Mouse (Mus musculus): Measurements from ENCODE around the gene Ttll5. TPM values are rescaled to one million over a fixed set of nuclear protein-coding genes. Genes with fewer than 3 reads are reported as not detected.

The Ttll5 gene
- polyA plus RNA-seq, 1 experiment from 2014 or later = 3.7 TPM

GRCm38 (mm10) chr12:85828856-85829255, 4.4 kb downstream of the Ttll5 start:
- no peak for ATAC-seq (ENCODE audit: low FRiP score, low TSS enrichment)
- H3K36me3 ChIP-seq (ENCODE audit: control insufficient read depth, insufficient read depth, low read length) = 0 out of 2 replicates have a peak, but pooled peaks cover 2% of the 10 kb centered on the region
- no peak overlapping the region for H3K4me3 ChIP-seq (ENCODE audit: low read depth, low read length)
- DNase-seq (ENCODE audit: low spot score) = no peak
- TF ChIP-seq EP300 (optimal IDR thresholded peaks at IDR 0.05) = no peak
- no peak for TF ChIP-seq CTCF (IDR thresholded peaks at IDR 0.05; ENCODE audit: low read depth)
- H3K4me1 ChIP-seq (replicated peaks; ENCODE audit: control insufficient read depth, insufficient read depth) = 0 out of 2 replicates have a peak, but pooled peaks cover 1% of the 10 kb centered on the region
- H3K27me3 ChIP-seq (ENCODE audit: control insufficient read depth, insufficient read depth, low read length) = no peaks in the 10 kb centered on the region
- H3K4me2 ChIP-seq (replicated peaks; ENCODE audit: low read depth) = no peak overlapping the region
- H3K9ac ChIP-seq (ENCODE audit: low read length) = no peak overlapping the region
- 88% methylated on average over 3 of the region's 3 CpGs for WGBS
- no peaks in the 10 kb centered on the region for H3K9me3 ChIP-seq (ENCODE audit: control insufficient read depth, low read length)
- H3K27ac ChIP-seq (replicated peaks) = no peak overlapping the region

DNA sequence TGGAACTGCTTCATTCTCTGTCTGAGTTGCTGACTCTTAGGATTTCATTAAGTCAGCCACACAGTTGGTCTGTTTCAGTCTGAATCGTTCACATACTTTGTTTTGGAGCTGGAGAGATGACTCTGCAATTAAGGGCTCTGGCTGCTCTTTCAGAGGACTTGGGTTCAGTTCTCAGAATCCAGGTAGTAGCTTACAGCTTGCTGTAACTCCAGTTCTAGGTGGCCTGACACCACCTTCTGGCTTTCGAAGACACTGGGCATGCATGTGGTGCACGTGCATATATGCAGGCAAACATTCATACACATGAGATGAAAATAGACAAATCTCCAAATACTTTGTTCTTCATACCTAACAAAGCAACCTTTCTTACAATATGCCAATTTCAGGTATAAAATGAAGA, 5.4 kb downstream of the Ttll5 start:
- H3K4me3 ChIP-seq (ENCODE audit: low read depth, low read length) = no peak overlapping the region
- ATAC-seq (ENCODE audit: low FRiP score, low TSS enrichment) = no peak
- no peak overlapping the region for H3K27ac ChIP-seq (replicated peaks)
- TF ChIP-seq EP300 (optimal IDR thresholded peaks at IDR 0.05) (no peak), CTCF (IDR thresholded peaks at IDR 0.05; ENCODE audit: low read depth) (no peak)
- 95% methylated on average over 3 of the region's 3 CpGs for WGBS
- H3K4me1 ChIP-seq (replicated peaks; ENCODE audit: control insufficient read depth, insufficient read depth) = no peaks in the 10 kb centered on the region
- H3K36me3 ChIP-seq (ENCODE audit: control insufficient read depth, insufficient read depth, low read length) = 0 out of 2 replicates have a peak, but pooled peaks cover 2% of the 10 kb centered on the region
- DNase-seq (ENCODE audit: low spot score) = no peak
- H3K27me3 ChIP-seq (ENCODE audit: control insufficient read depth, insufficient read depth, low read length) = no peaks in the 10 kb centered on the region
- H3K9ac ChIP-seq (ENCODE audit: low read length) = no peak overlapping the region
- H3K4me2 ChIP-seq (replicated peaks; ENCODE audit: low read depth) = no peak overlapping the region
- no peaks in the 10 kb centered on the region for H3K9me3 ChIP-seq (ENCODE audit: control insufficient read depth, low read length)

- no peaks in the 10 kb centered on the region for H3K9me3 ChIP-seq (ENCODE audit: control insufficient read depth, low read length)
- no peaks in the 10 kb centered on the region for H3K27me3 ChIP-seq (ENCODE audit: control insufficient read depth, insufficient read depth, low read length)
- ATAC-seq (ENCODE audit: low FRiP score, low TSS enrichment) (no peak), DNase-seq (ENCODE audit: low spot score) (no peak)
- WGBS = 75% methylated on average over 3 of the region's 3 CpGs
- 0 out of 2 replicates have a peak, but pooled peaks cover 2% of the 10 kb centered on the region for H3K36me3 ChIP-seq (ENCODE audit: control insufficient read depth, insufficient read depth, low read length)
- TF ChIP-seq EP300 (optimal IDR thresholded peaks at IDR 0.05) = no peak
- TF ChIP-seq CTCF (IDR thresholded peaks at IDR 0.05; ENCODE audit: low read depth) = no peak
- no peak overlapping the region for H3K4me3 ChIP-seq (ENCODE audit: low read depth, low read length)
- H3K4me1 ChIP-seq (replicated peaks; ENCODE audit: control insufficient read depth, insufficient read depth) = no peaks in the 10 kb centered on the region
- H3K4me2 ChIP-seq (replicated peaks; ENCODE audit: low read depth) = no peak overlapping the region
- H3K9ac ChIP-seq (ENCODE audit: low read length) = no peak overlapping the region
- no peak overlapping the region for H3K27ac ChIP-seq (replicated peaks)
Measured at GRCm38 (mm10) chr12:85830691-85831090, 6.2 kb downstream of the Ttll5 start.

- 0 out of 2 replicates have a peak, but pooled peaks cover 2% of the 10 kb centered on the region for H3K36me3 ChIP-seq (ENCODE audit: control insufficient read depth, insufficient read depth, low read length)
Measured at GRCm38 (mm10) chr12:85834543-85834942, 10.1 kb downstream of the Ttll5 start.

DNA sequence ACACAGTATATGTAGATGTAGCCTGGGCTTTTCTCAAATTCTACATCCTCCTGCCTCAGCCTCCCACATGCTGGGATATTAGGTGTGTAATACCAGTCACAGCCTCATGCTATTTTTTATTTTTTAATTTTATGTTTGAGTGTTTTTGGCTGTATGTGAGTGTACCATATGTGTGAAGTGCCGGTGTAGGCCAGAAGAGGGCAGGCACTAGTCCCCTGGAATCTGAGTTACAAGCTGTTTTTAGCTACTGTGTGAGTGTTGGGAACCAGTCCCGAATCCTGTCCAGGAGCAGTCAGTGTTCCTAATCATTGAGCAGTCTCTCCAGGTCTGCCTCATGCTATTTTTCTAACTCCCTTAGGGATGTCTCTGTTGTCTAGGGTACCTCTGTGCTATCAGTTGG, 13.3 kb downstream of the Ttll5 start:
- Histone ChIP-seq H3K4me2 (replicated peaks; ENCODE audit: low read depth) (no peak overlapping the region), H3K9ac (ENCODE audit: low read length) (no peak overlapping the region), H3K27me3 (ENCODE audit: control insufficient read depth, insufficient read depth, low read length) (no peaks in the 10 kb centered on the region), H3K27ac (replicated peaks) (no peak overlapping the region), H3K9me3 (ENCODE audit: control insufficient read depth, low read length) (no peaks in the 10 kb centered on the region), H3K4me3 (ENCODE audit: low read depth, low read length) (no peak overlapping the region), H3K4me1 (replicated peaks; ENCODE audit: control insufficient read depth, insufficient read depth) (no peaks in the 10 kb centered on the region), H3K36me3 (ENCODE audit: control insufficient read depth, insufficient read depth, low read length) (0 out of 2 replicates have a peak, but pooled peaks cover 2% of the 10 kb centered on the region)
- no peak for TF ChIP-seq EP300 (optimal IDR thresholded peaks at IDR 0.05)
- TF ChIP-seq CTCF (IDR thresholded peaks at IDR 0.05; ENCODE audit: low read depth) = peak; percentile 28; the same call in 1 of the 2 replicates
- ATAC-seq (ENCODE audit: low FRiP score, low TSS enrichment) (no peak), DNase-seq (ENCODE audit: low spot score) (no peak)
- 89% methylated on average over 2 of the region's 2 CpGs for WGBS

More at GRCm38 (mm10) chr12:85834543-85834942, 10.1 kb downstream of the Ttll5 start:
- Histone ChIP-seq H3K4me1 (replicated peaks; ENCODE audit: control insufficient read depth, insufficient read depth) (no peaks in the 10 kb centered on the region), H3K4me2 (replicated peaks; ENCODE audit: low read depth) (no peak overlapping the region), H3K4me3 (ENCODE audit: low read depth, low read length) (no peak overlapping the region), H3K27ac (replicated peaks) (no peak overlapping the region), H3K27me3 (ENCODE audit: control insufficient read depth, insufficient read depth, low read length) (no peaks in the 10 kb centered on the region), H3K9ac (ENCODE audit: low read length) (no peak overlapping the region), H3K9me3 (ENCODE audit: control insufficient read depth, low read length) (no peaks in the 10 kb centered on the region)
- no peak for ATAC-seq (ENCODE audit: low FRiP score, low TSS enrichment)
- 86% methylated on average over 2 of the region's 2 CpGs for WGBS
- TF ChIP-seq CTCF (IDR thresholded peaks at IDR 0.05; ENCODE audit: low read depth) (no peak), EP300 (optimal IDR thresholded peaks at IDR 0.05) (no peak)
- DNase-seq (ENCODE audit: low spot score) = no peak

DNA sequence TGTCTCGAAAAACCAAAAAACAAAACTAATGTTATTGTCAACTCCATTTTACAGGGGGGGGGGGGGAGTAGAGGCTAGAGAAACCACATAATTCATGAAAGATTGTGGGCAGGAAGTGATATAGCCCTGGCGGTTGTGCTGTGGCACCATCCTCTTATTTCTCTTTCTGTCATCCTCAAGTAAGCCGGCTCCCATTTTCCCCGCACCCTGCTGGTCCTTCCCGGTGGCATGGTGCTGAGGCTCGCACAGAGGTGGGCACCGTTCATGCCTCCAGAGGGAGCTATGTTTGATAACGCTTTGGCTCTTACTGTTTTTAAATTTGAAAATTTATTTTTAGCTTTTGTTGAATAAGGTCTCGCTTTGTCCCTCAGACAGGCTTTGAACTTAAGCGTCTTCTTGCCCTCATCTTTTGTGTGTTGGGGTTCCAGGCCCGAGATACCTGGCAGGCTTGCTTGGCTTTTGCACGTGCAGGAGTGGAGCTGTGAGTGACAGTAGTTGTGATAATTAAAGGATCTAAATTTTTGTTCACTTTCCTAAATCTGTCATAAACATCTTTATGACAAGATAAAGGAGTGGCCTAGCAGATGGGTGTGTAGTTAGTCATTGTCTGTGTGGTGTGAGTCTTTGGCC, 15.0 kb downstream of the Ttll5 start:
- Histone ChIP-seq H3K9ac (ENCODE audit: low read length) (no peak overlapping the region), H3K9me3 (ENCODE audit: control insufficient read depth, low read length) (no peaks in the 10 kb centered on the region), H3K4me3 (ENCODE audit: low read depth, low read length) (no peak overlapping the region), H3K27me3 (ENCODE audit: control insufficient read depth, insufficient read depth, low read length) (no peaks in the 10 kb centered on the region), H3K36me3 (ENCODE audit: control insufficient read depth, insufficient read depth, low read length) (no peaks in the 10 kb centered on the region), H3K27ac (replicated peaks) (no peak overlapping the region), H3K4me1 (replicated peaks; ENCODE audit: control insufficient read depth, insufficient read depth) (no peaks in the 10 kb centered on the region), H3K4me2 (replicated peaks; ENCODE audit: low read depth) (no peak overlapping the region)
- whole genome bisulfite sequencing = 92% methylated on average over 12 of the region's 12 CpGs
- TF ChIP-seq EP300 (optimal IDR thresholded peaks at IDR 0.05) = no peak
- TF ChIP-seq CTCF (IDR thresholded peaks at IDR 0.05; ENCODE audit: low read depth) = no peak
- ATAC-seq (ENCODE audit: low FRiP score, low TSS enrichment) = no peak
- no peak for DNase-seq (ENCODE audit: low spot score)

Data from stomach, postnatal 0 days (tissue).